Mouse (Mus musculus) midbrain, embryonic 12.5 days (tissue): ENCODE measurements around the gene Elmod2. TPM values are rescaled to one million over a fixed set of nuclear protein-coding genes. Genes with fewer than 3 reads are reported as not detected.

Source experiments
- ATAC-seq: fragments of 200-750 bp; cut with Nextera tagmentation; 2 replicates; pipeline ENCODE4 v1.8.0; 2017; ENCODE audit warnings: low read depth, moderate TSS enrichment, moderate library complexity; ENCODE audit not compliant: low FRiP score
- H3K27ac ChIP-seq: fragments of 300-500 bp; sonication (generic); replicated peaks from 2 replicates; pipeline ENCODE4 v1.5.1; 2016; ENCODE audit warnings: mild to moderate bottlenecking
- H3K27me3 ChIP-seq: fragments of 300-500 bp; sonication (generic); 2 replicates; pipeline ENCODE4 v1.6.1; 2016; ENCODE audit warnings: mild to moderate bottlenecking
- H3K36me3 ChIP-seq: fragments of 300-500 bp; sonication (generic); 2 replicates; pipeline ENCODE4 v1.6.1; 2016
- H3K4me1 ChIP-seq: fragments of 300-500 bp; sonication (generic); 2 replicates; pipeline ENCODE4 v1.6.1; 2016
- H3K4me2 ChIP-seq: fragments of 300-500 bp; sonication (generic); replicated peaks from 2 replicates; pipeline ENCODE4 v1.6.1; 2016; ENCODE audit warnings: mild to moderate bottlenecking, moderate library complexity
- H3K4me3 ChIP-seq: fragments of 300-500 bp; sonication (generic); 2 replicates; pipeline ENCODE4 v1.5.1; 2016; ENCODE audit warnings: mild to moderate bottlenecking
- H3K9ac ChIP-seq: fragments of 300-500 bp; sonication (generic); replicated peaks from 2 replicates; pipeline ENCODE4 v1.6.1; 2016; ENCODE audit warnings: mild to moderate bottlenecking, moderate library complexity
- H3K9me3 ChIP-seq: fragments of 300-500 bp; sonication (generic); 2 replicates; pipeline ENCODE4 v1.6.1; 2016; ENCODE audit warnings: mild to moderate bottlenecking
- WGBS: fragments of 180-500 bp; shearing (Covaris S2); methylation state at CpG from one replicate; pipeline ENCODE4 v1.1.7; 2016; 5-methylcytosine and 5-hydroxymethylcytosine counted together
- polyA plus RNA-seq: library from polyadenylated mRNA; unstranded; fragments of >200 nt; fragmentation: Nextera tagmentation; extraction: Ambion mirVana; gene quantifications from 2 replicates; pipeline ENCODE4 v1.2.1, GENCODE M21; 2016

Gene Elmod2
- polyA plus RNA-seq, 1 experiment from 2014 or later = 30.9 TPM

DNA sequence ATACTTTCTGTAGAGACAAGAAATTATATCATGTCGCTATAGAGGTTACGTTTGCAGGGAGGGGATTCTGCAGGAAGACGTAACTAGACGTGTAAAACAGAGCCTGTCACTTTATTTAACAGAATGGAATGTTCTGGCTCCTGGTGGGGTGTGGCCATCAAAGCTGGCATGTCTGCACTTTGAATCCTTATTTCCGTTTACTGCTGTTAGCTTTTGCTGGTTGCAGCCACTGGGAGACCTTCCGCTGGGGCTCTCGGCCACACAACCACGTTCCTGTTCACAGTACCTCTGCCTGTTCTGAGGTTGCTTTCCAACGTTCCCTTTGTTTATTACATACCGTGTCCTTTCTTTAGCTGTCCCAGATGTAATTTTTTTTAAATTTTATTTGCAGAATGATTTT, 59.8 kb downstream of the Elmod2 start:
- no peak overlapping the region for H3K27ac ChIP-seq
- H3K4me1 ChIP-seq = no peaks in the 10 kb centered on the region
- no peaks in the 10 kb centered on the region for H3K27me3 ChIP-seq
- no peaks in the 10 kb centered on the region for H3K9me3 ChIP-seq
- H3K36me3 ChIP-seq = peaks cover 50% of the 10 kb centered on the region
- no peak overlapping the region for H3K4me3 ChIP-seq
- ATAC-seq = no peak
- H3K4me2 ChIP-seq = no peak overlapping the region
- no peak overlapping the region for H3K9ac ChIP-seq
- WGBS = 89% methylated on average over 10 of the region's 10 CpGs

DNA sequence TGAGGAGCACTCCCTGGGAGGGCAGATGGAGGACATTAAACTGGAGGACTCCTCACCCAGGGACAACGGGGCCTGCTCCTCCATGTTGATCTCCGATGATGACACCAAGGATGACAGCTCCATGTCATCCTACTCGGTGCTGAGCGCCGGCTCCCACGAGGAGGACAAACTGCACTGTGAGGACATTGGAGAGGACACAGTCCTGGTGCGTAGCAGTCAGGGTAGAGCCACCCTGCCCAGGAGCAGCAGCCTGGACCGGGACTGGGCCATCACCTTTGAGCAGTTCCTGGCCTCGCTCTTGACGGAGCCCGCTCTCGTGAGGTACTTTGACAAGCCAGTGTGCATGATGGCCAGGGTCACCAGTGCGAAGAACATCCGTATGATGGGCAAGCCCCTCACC, 61.1 kb downstream of the Elmod2 start:
- Histone ChIP-seq H3K27ac (no peak overlapping the region), H3K9ac (no peak overlapping the region), H3K4me1 (no peaks in the 10 kb centered on the region), H3K36me3 (peaks cover 63% of the 10 kb centered on the region), H3K27me3 (no peaks in the 10 kb centered on the region), H3K9me3 (no peaks in the 10 kb centered on the region), H3K4me2 (no peak overlapping the region), H3K4me3 (no peak overlapping the region)
- no peak for ATAC-seq
- WGBS = 97% methylated on average over 14 of the region's 14 CpGs

Other genes starting within 250 kb of the Elmod2 start
- gene Tbc1d9, start 167.1 kb downstream of the Elmod2 start, polyA plus RNA-seq = 12.3 and 14.3 TPM in 2 replicates
- 6.5 and 7.0 TPM in 2 replicates for gene Gm10645, start 166.3 kb downstream of the Elmod2 start, polyA plus RNA-seq
- gene Ucp1, start 42.1 kb downstream of the Elmod2 start, polyA plus RNA-seq = not detected in 2 replicates
- gene Mgat4d, start 16.0 kb upstream of the Elmod2 start, polyA plus RNA-seq = not detected in 2 replicates
- 5.9 and 6.2 TPM in 2 replicates for gene Clgn, start 57.4 kb upstream of the Elmod2 start, polyA plus RNA-seq
- 171 and 182 TPM in 2 replicates for gene Scoc, start 125.9 kb upstream of the Elmod2 start, polyA plus RNA-seq
- not detected in 2 replicates for gene Olfr370, start 203.3 kb upstream of the Elmod2 start, polyA plus RNA-seq
- gene Ndufb7, start 234.2 kb upstream of the Elmod2 start, polyA plus RNA-seq = 329 and 353 TPM in 2 replicates